Mouse (Mus musculus): ENCODE data around the gene Mrm1.
A peak's percentile ranks its signal among the peaks of the same experiment; 100 is the strongest.

- TF ChIP-seq CTCF (IDR thresholded peaks at IDR 0.05; ENCODE audit: borderline replicate concordance, control insufficient read depth, extremely low read depth, insufficient read depth, low read length, poor library complexity) (peak; percentile 94), POLR2A (IDR thresholded peaks at IDR 0.05; ENCODE audit: control insufficient read depth, extremely low read depth, insufficient read depth, low read length, poor library complexity) (no peak)
Observed at GRCm38 (mm10) chr11:84797627-84798353, 21.5 kb downstream of the Mrm1 start.

Data from thymus, adult 2 months (tissue).